Mouse (Mus musculus): ENCODE measurements at regions not wholly inside any gene's neighbourhood (a gene's known extent, or its start where the extent isn't known, plus 50 kb on each side); places are given as distances from the start of the nearest gene placed in this dataset.

GRCm38 (mm10) chr16:8117543-8118167 lies 307.3 kb downstream of the Tmem114 start:
- no peak for DNase-seq (ENCODE audit: extremely low spot score in 1 of 2, low spot score in 1 of 2)

GRCm38 (mm10) chr16:8111329-8112116 lies 313.4 kb downstream of the Tmem114 start:
- DNase-seq (ENCODE audit: extremely low spot score in 1 of 2, low spot score in 1 of 2): no peak

GRCm38 (mm10) chr16:8108141-8109122 lies 316.5 kb downstream of the Tmem114 start:
- DNase-seq (ENCODE audit: extremely low spot score in 1 of 2, low spot score in 1 of 2): peak; percentile 18 to 53

- DNase-seq (ENCODE audit: extremely low spot score in 1 of 2, low spot score in 1 of 2): no peak
These were observed 345.9 kb downstream of the Tmem114 start for GRCm38 (mm10) chr16:8079024-8079423.

GRCm38 (mm10) chr16:8078461-8078860 lies 346.5 kb downstream of the Tmem114 start:
- no peak for DNase-seq (ENCODE audit: extremely low spot score in 1 of 2, low spot score in 1 of 2)

- DNase-seq (ENCODE audit: extremely low spot score in 1 of 2, low spot score in 1 of 2): peak in 1 of 2 experiments; percentile 15
These were observed 350.2 kb downstream of the Tmem114 start for GRCm38 (mm10) chr16:8074729-8075128.

GRCm38 (mm10) chr16:8053936-8054335 lies 371.0 kb downstream of the Tmem114 start:
- no peak for DNase-seq (ENCODE audit: extremely low spot score in 1 of 2, low spot score in 1 of 2)

GRCm38 (mm10) chr16:8008966-8009365 lies 416.0 kb downstream of the Tmem114 start:
- DNase-seq (ENCODE audit: extremely low spot score in 1 of 2, low spot score in 1 of 2): peak; percentile 86 to 87

GRCm38 (mm10) chr16:8006631-8007030 lies 418.3 kb downstream of the Tmem114 start:
- DNase-seq (ENCODE audit: extremely low spot score in 1 of 2, low spot score in 1 of 2): no peak

GRCm38 (mm10) chr16:8002339-8003089 lies 422.4 kb downstream of the Tmem114 start:
- DNase-seq (ENCODE audit: extremely low spot score in 1 of 2, low spot score in 1 of 2): peak; percentile 38 to 66

GRCm38 (mm10) chr16:7982816-7983215 lies 442.1 kb downstream of the Tmem114 start:
- peak in 1 of 2 experiments; percentile 44 for DNase-seq (ENCODE audit: extremely low spot score in 1 of 2, low spot score in 1 of 2)

- DNase-seq (ENCODE audit: extremely low spot score in 1 of 2, low spot score in 1 of 2): no peak
These were observed 446.5 kb downstream of the Tmem114 start for GRCm38 (mm10) chr16:7978466-7978865.

- DNase-seq (ENCODE audit: extremely low spot score in 1 of 2, low spot score in 1 of 2): no peak
These were observed 473.3 kb downstream of the Tmem114 start for GRCm38 (mm10) chr16:7951616-7952015.

GRCm38 (mm10) chr16:7942333-7942732 lies 482.6 kb downstream of the Tmem114 start:
- no peak for DNase-seq (ENCODE audit: extremely low spot score in 1 of 2, low spot score in 1 of 2)

GRCm38 (mm10) chr16:7937167-7937566 lies 487.8 kb downstream of the Tmem114 start:
- no peak for DNase-seq (ENCODE audit: extremely low spot score in 1 of 2, low spot score in 1 of 2)

GRCm38 (mm10) chr16:7932322-7932721 lies 492.6 kb downstream of the Tmem114 start:
- DNase-seq (ENCODE audit: extremely low spot score in 1 of 2, low spot score in 1 of 2): peak in 1 of 2 experiments; percentile 31

- no peak for DNase-seq (ENCODE audit: extremely low spot score in 1 of 2, low spot score in 1 of 2)
These were observed 493.3 kb downstream of the Tmem114 start for GRCm38 (mm10) chr16:7931676-7932075.

- peak; percentile 30 to 55 for DNase-seq (ENCODE audit: extremely low spot score in 1 of 2, low spot score in 1 of 2)
These were observed 495.8 kb downstream of the Tmem114 start for GRCm38 (mm10) chr16:7929112-7929511.

- peak; percentile 26 to 59 for DNase-seq (ENCODE audit: extremely low spot score in 1 of 2, low spot score in 1 of 2)
These were observed 496.5 kb downstream of the Tmem114 start for GRCm38 (mm10) chr16:7928391-7928935.

GRCm38 (mm10) chr16:7927756-7928155 lies 497.2 kb downstream of the Tmem114 start:
- peak in 1 of 2 experiments; percentile 13 for DNase-seq (ENCODE audit: extremely low spot score in 1 of 2, low spot score in 1 of 2)
